Mouse (Mus musculus): ENCODE results near the gene Ano10. TPM values are rescaled to one million over a fixed set of nuclear protein-coding genes. Genes with fewer than 3 reads are reported as not detected.

The Ano10 gene
- polyA plus RNA-seq, 1 experiment from 2014 or later, result 38.4 TPM

DNA sequence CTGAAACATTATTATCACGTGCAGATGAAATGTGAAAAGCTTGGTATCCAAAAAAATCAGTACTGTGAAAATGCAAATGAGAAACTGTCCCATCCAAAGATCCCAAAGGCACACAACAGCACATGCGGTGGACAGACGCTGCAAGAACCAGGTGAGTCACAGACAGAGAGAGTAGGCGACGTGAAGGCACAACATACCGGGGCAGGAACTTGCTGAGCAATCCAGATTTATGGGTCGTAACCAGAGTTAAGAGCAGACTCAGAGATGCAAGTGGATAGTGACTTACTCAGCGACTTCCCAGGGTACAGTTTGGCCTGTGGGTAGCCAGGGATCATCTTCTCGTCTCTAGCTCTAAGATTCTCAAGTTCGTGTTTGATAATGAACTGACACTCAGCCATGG is 23.3 kb downstream of the Ano10 start:
- Histone ChIP-seq H3K36me3 (ENCODE audit: insufficient read depth) (peaks cover 36% of the 10 kb centered on the region; the same call in 1 of the 2 replicates), H3K4me2 (no peak overlapping the region), H3K4me3 (ENCODE audit: low read depth, low read length) (no peak overlapping the region), H3K9ac (no peak overlapping the region), H3K4me1 (ENCODE audit: insufficient read depth) (no peaks in the 10 kb centered on the region), H3K27ac (ENCODE audit: low read depth) (no peak overlapping the region), H3K9me3 (ENCODE audit: low read depth, low read length) (no peaks in the 10 kb centered on the region), H3K27me3 (ENCODE audit: insufficient read depth, low read length) (no peaks in the 10 kb centered on the region)
- DNase-seq (no peak), ATAC-seq (ENCODE audit: insufficient read depth) (no peak)
- no peak for TF ChIP-seq CTCF (IDR thresholded peaks at IDR 0.05; ENCODE audit: low read depth)
- 84% methylated on average over 10 of the region's 10 CpGs for WGBS

DNA sequence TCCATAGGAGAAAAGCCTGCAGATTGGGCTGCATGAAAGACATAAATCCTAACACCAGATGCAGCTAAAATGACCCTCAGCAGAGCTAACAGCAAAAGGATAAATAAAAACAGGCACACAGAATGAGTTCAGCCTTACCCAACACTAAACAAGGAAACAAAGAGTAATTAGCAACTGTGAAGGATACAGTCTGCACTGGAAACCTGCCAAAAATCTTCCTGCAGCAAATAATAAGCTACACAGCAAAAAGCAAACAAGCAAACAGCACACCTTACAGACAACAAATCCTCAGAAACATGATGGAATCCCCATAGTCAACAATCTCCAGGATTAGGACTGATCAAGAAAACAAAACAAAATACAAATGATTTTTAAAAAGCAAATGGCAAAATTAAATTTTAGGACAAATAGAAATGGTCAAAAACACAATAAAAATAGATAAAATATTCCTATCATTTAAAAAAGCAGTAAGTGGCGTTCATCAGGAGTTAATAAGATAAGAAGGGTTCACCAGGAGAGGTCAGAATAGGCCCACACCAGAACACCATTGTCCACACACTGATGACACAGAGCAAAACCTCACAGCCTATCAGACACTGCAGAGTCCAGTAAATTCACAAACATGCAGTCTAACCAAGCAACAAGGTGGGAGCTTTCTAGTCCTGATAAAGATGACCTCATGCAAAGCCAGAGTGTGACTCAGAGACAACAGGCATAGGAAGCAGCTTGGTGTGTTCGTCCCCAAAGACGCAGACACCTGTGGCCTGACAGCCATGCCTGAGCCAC is 24.8 kb downstream of the Ano10 start:
- H3K4me2 ChIP-seq, result no peak overlapping the region
- no peak for TF ChIP-seq CTCF (IDR thresholded peaks at IDR 0.05; ENCODE audit: low read depth)
- H3K9ac ChIP-seq, result no peak overlapping the region
- WGBS, result 80% methylated on average over 3 of the region's 3 CpGs
- H3K4me1 ChIP-seq (ENCODE audit: insufficient read depth), result no peaks in the 10 kb centered on the region
- no peak for DNase-seq
- no peaks in the 10 kb centered on the region for H3K27me3 ChIP-seq (ENCODE audit: insufficient read depth, low read length)
- no peak overlapping the region for H3K4me3 ChIP-seq (ENCODE audit: low read depth, low read length)
- ATAC-seq (ENCODE audit: insufficient read depth), result no peak
- H3K36me3 ChIP-seq (ENCODE audit: insufficient read depth), result peaks cover 32% of the 10 kb centered on the region; the same call in 1 of the 2 replicates
- no peaks in the 10 kb centered on the region for H3K9me3 ChIP-seq (ENCODE audit: low read depth, low read length)
- no peak overlapping the region for H3K27ac ChIP-seq (ENCODE audit: low read depth)

DNA sequence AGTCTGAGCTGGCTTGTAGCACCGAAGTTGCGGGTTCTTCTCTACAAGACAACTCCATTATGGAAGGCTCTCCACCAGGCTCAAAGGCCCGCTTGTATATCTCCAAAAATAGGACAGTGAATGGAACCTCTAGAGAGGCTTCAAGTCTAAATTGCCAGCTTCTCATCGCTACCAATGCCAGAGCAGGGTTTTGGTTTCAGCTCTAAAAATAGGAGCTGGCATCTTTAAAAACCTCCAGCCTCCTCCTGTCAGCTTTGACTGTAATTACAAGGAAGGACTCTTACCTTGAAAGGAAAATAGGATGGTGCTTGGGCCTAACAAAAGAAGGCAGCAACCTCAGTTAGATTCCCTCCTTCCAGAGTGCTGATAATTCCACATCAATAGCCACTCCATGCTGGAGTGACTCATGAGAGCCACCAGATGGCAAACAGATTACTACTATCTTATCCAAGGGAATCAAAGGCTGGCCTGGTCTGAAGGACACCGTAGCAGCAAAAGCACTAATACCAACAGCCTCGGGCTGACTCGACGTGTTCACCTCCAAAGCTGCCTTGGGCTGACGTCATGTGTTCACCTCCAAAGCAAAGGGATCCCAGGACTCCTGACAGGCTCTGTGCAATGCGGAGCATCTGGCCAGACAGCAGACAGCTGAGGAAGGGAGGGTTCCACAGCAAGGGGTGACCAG is 28.6 kb downstream of the Ano10 start:
- WGBS, result 73% methylated on average over 10 of the region's 10 CpGs
- no peak for TF ChIP-seq CTCF (IDR thresholded peaks at IDR 0.05; ENCODE audit: low read depth)
- Histone ChIP-seq H3K4me1 (ENCODE audit: insufficient read depth) (no peaks in the 10 kb centered on the region), H3K4me3 (ENCODE audit: low read depth, low read length) (no peak overlapping the region), H3K36me3 (ENCODE audit: insufficient read depth) (peaks cover 13% of the 10 kb centered on the region; the same call in 1 of the 2 replicates), H3K27ac (ENCODE audit: low read depth) (no peak overlapping the region), H3K9me3 (ENCODE audit: low read depth, low read length) (no peaks in the 10 kb centered on the region), H3K27me3 (ENCODE audit: insufficient read depth, low read length) (no peaks in the 10 kb centered on the region), H3K9ac (no peak overlapping the region), H3K4me2 (no peak overlapping the region)
- no peak for DNase-seq
- no peak for ATAC-seq (ENCODE audit: insufficient read depth)

DNA sequence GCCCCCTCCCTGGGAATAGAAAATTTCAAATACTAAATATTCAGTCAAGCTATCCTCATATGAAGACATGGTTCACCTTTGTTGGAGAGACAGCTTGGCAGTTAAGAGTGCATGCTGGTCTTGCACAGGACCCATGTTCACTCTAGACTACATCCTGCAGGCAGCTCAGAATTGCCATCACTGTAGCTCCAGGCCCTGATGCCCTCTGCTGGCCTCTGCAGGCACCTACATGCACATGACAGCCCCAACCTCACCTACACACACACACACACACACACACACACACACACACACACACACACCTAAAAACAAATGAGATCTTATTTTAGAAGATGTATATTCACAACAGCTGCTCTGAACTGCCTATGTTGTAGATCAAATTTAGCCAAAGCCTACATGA is 31.1 kb downstream of the Ano10 start:
- Histone ChIP-seq H3K9ac (no peak overlapping the region), H3K4me2 (no peak overlapping the region), H3K36me3 (ENCODE audit: insufficient read depth) (peaks cover 9% of the 10 kb centered on the region; the same call in 1 of the 2 replicates), H3K27me3 (ENCODE audit: insufficient read depth, low read length) (no peaks in the 10 kb centered on the region), H3K27ac (ENCODE audit: low read depth) (no peak overlapping the region), H3K4me3 (ENCODE audit: low read depth, low read length) (no peak overlapping the region), H3K4me1 (ENCODE audit: insufficient read depth) (no peaks in the 10 kb centered on the region), H3K9me3 (ENCODE audit: low read depth, low read length) (no peaks in the 10 kb centered on the region)
- no peak for ATAC-seq (ENCODE audit: insufficient read depth)
- TF ChIP-seq CTCF (IDR thresholded peaks at IDR 0.05; ENCODE audit: low read depth), result peak; percentile 33
- no peak for DNase-seq

DNA sequence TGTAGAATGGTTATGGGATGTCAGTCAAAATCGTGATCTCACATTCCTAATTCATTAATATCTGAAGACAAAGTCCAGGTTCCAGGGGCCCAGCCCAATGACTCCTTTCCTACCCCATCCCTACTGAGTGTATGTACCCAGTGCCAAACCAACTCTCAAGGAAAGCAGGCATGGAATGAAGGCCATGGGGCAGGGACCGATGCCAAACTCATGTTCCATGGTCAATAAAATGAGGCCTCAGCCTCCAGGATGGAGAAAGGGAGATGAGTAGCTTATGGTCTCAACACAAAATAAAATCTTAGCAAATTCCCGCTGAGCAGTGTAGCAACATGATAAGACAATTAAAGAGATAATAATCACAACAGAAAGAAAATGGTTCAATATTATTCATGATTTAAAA is 39.8 kb downstream of the Ano10 start:
- 91% methylated on average over 3 of the region's 3 CpGs for WGBS
- TF ChIP-seq CTCF (IDR thresholded peaks at IDR 0.05; ENCODE audit: low read depth), result no peak
- DNase-seq (no peak), ATAC-seq (ENCODE audit: insufficient read depth) (no peak)
- Histone ChIP-seq H3K4me1 (ENCODE audit: insufficient read depth) (no peaks in the 10 kb centered on the region), H3K9ac (no peak overlapping the region), H3K27ac (ENCODE audit: low read depth) (no peak overlapping the region), H3K4me3 (ENCODE audit: low read depth, low read length) (no peak overlapping the region), H3K4me2 (no peak overlapping the region), H3K9me3 (ENCODE audit: low read depth, low read length) (no peaks in the 10 kb centered on the region), H3K36me3 (ENCODE audit: insufficient read depth) (peaks cover 35% of the 10 kb centered on the region; the same call in 1 of the 2 replicates), H3K27me3 (ENCODE audit: insufficient read depth, low read length) (no peaks in the 10 kb centered on the region)

DNA sequence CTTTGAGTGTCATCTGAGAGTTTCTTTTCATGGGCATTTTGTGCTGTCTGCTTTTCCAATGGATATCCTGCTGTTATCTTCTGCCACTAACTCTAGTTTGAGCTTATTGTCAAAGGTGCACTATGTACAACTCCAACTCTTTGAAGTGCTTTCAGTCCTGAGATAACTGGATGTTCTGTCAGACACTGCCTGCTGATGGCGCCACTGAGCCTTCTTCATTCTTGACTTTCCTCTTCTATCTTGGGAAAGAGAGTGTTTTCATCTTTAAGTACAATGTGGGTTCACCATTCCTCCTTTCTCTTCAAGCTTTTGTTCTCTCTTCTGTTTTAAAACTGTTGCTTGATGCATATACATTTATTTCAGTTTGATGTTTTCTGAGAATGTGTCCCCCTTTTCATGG is 42.1 kb downstream of the Ano10 start:
- Histone ChIP-seq H3K27me3 (ENCODE audit: insufficient read depth, low read length) (no peaks in the 10 kb centered on the region), H3K4me1 (ENCODE audit: insufficient read depth) (no peaks in the 10 kb centered on the region), H3K4me3 (ENCODE audit: low read depth, low read length) (no peak overlapping the region), H3K4me2 (no peak overlapping the region), H3K36me3 (ENCODE audit: insufficient read depth) (peaks cover 33% of the 10 kb centered on the region; the same call in 1 of the 2 replicates), H3K27ac (ENCODE audit: low read depth) (no peak overlapping the region), H3K9me3 (ENCODE audit: low read depth, low read length) (no peaks in the 10 kb centered on the region), H3K9ac (no peak overlapping the region)
- no peak for ATAC-seq (ENCODE audit: insufficient read depth)
- no peak for DNase-seq
- no peak for TF ChIP-seq CTCF (IDR thresholded peaks at IDR 0.05; ENCODE audit: low read depth)
- WGBS, result 66% methylated on average over 1 of the region's 1 CpGs

DNA sequence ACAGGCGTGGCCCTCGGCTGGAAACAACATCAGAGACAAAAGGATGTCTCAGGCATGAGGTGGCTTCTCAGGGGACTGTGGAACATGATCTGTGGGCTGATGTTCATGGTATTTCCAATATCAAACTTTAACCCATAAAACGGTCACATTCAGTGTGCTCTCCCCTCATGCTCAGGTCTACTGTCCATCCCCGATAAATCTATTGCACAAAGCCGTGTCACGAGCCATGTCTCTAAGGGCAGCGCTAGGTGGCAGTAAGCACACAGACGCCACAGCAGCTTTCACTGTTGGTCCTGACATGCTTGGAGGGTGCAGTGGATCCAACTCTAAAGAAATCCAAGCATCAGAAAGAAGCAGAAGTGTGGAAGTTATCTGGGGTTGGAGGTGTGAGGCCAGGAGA is 46.1 kb downstream of the Ano10 start:
- peak; percentile 72 for DNase-seq
- no peaks in the 10 kb centered on the region for H3K4me1 ChIP-seq (ENCODE audit: insufficient read depth)
- no peaks in the 10 kb centered on the region for H3K9me3 ChIP-seq (ENCODE audit: low read depth, low read length)
- 42% methylated on average over 8 of the region's 8 CpGs for WGBS
- TF ChIP-seq CTCF (IDR thresholded peaks at IDR 0.05; ENCODE audit: low read depth), result peak; percentile 79
- no peak overlapping the region for H3K4me3 ChIP-seq (ENCODE audit: low read depth, low read length)
- H3K27me3 ChIP-seq (ENCODE audit: insufficient read depth, low read length), result no peaks in the 10 kb centered on the region
- peak; percentile 64 for ATAC-seq (ENCODE audit: insufficient read depth)
- no peak overlapping the region for H3K4me2 ChIP-seq
- no peak overlapping the region for H3K27ac ChIP-seq (ENCODE audit: low read depth)
- peaks cover 19% of the 10 kb centered on the region; the same call in 1 of the 2 replicates for H3K36me3 ChIP-seq (ENCODE audit: insufficient read depth)
- H3K9ac ChIP-seq, result no peak overlapping the region

Measured in lung, embryonic 14.5 days (tissue).